Mouse (Mus musculus) lung, adult 2 months (tissue): ENCODE data around the gene Dnttip1. TPM values are rescaled to one million over a fixed set of nuclear protein-coding genes. Genes with fewer than 3 reads are reported as not detected.

ENCODE experiments used
- DNase-seq: peaks from one replicate; pipeline ENCODE4 v3.0.0; 2022
- H3K4me1 ChIP-seq: fragments of 200-500 bp; 2 replicates; pipeline ENCODE4 v1.6.1; 2011; ENCODE audit warnings: low read length; ENCODE audit not compliant: control insufficient read depth, insufficient read depth
- H3K4me3 ChIP-seq: fragments of 200-500 bp; replicated peaks from 2 replicates; pipeline ENCODE3; 2011; ENCODE audit warnings: low read depth, mild to moderate bottlenecking, control low read depth, low read length; ENCODE audit errors: extremely low read depth
- CTCF ChIP-seq: fragments of 200-500 bp; IDR thresholded peaks from 2 replicates; pipeline ENCODE4 v1.5.1; 2011; ENCODE audit warnings: mild to moderate bottlenecking, low read length, control low read depth; ENCODE audit not compliant: insufficient read depth
- POLR2A ChIP-seq: fragments of 200-500 bp; IDR thresholded peaks from 2 replicates; pipeline ENCODE4 v1.6.1; 2011; ENCODE audit warnings: low read depth, mild to moderate bottlenecking, control low read depth, low read length, borderline replicate concordance; ENCODE audit errors: extremely low read depth
- WGBS: fragments of 180-500 bp; shearing (Covaris S2); methylation state at CpG from one replicate; pipeline ENCODE4 v1.1.7; 2018; 5-methylcytosine and 5-hydroxymethylcytosine counted together
- polyA plus RNA-seq: library from polyadenylated mRNA; depleted of rRNA; stranded (reverse); fragments of >200 nt; gene quantifications from 2 replicates; pipeline ENCODE4 v1.2.3, GENCODE M21; 2012

The Dnttip1 gene
- polyA plus RNA-seq, 1 experiment: 25.5 TPM

- WGBS: 81% methylated on average over 30 of the region's 30 CpGs
- Histone ChIP-seq H3K4me3 (no peak overlapping the region), H3K4me1 (peaks cover 6% of the 10 kb centered on the region; the same call in 1 of the 2 replicates)
- no peak for TF ChIP-seq POLR2A
- TF ChIP-seq CTCF: no peak
- no peak for DNase-seq
These were observed 31.6 kb downstream of the Dnttip1 start for GRCm38 (mm10) chr2:164777246-164778014.

GRCm38 (mm10) chr2:164778015-164778287 lies 32.2 kb downstream of the Dnttip1 start:
- peaks cover 6% of the 10 kb centered on the region; the same call in 1 of the 2 replicates for H3K4me1 ChIP-seq
- no peak overlapping the region for H3K4me3 ChIP-seq
- DNase-seq: no peak
- WGBS: 92% methylated on average over 11 of the region's 11 CpGs
- TF ChIP-seq CTCF (no peak), POLR2A (no peak)

- TF ChIP-seq CTCF (no peak), POLR2A (no peak)
- DNase-seq: no peak
- H3K4me3 ChIP-seq: no peak overlapping the region
- 66% methylated on average over 7 of the region's 7 CpGs for WGBS
- H3K4me1 ChIP-seq: 0 out of 2 replicates have a peak, but pooled peaks cover under 1% of the 10 kb centered on the region
These were observed 33.0 kb downstream of the Dnttip1 start for GRCm38 (mm10) chr2:164778809-164779208.

- H3K4me3 ChIP-seq: no peak within 1 kb of the TSS
- TF ChIP-seq CTCF (no peak), POLR2A (no peak)
- no peak for DNase-seq
- no peaks in the 10 kb centered on the region for H3K4me1 ChIP-seq
- WGBS: 76% methylated on average over 8 of the region's 8 CpGs
These were observed 33.8 kb downstream of the Dnttip1 start, which contains the start of gene Tnnc2 for GRCm38 (mm10) chr2:164779481-164780086. TSS of gene Tnnc2 (minus strand) at chr2:164779967.

- 56% methylated on average over 4 of the region's 4 CpGs for WGBS
- DNase-seq: no peak
- H3K4me3 ChIP-seq: no peak overlapping the region
- TF ChIP-seq CTCF (no peak), POLR2A (no peak)
- H3K4me1 ChIP-seq: peaks cover 6% of the 10 kb centered on the region; the same call in 1 of the 2 replicates
These were observed 36.1 kb downstream of the Dnttip1 start for GRCm38 (mm10) chr2:164781876-164782275.

- no peak overlapping the region for H3K4me3 ChIP-seq
- 74% methylated on average over 7 of the region's 7 CpGs for WGBS
- DNase-seq: no peak
- H3K4me1 ChIP-seq: peaks cover 17% of the 10 kb centered on the region
- TF ChIP-seq POLR2A (no peak), CTCF (no peak)
These were observed 38.3 kb downstream of the Dnttip1 start for GRCm38 (mm10) chr2:164783926-164784581.

- H3K4me1 ChIP-seq: peaks cover 17% of the 10 kb centered on the region
- DNase-seq: no peak
- 9% methylated on average over 7 of the region's 7 CpGs for WGBS
- peak overlapping the region; percentile 66 for H3K4me3 ChIP-seq
- TF ChIP-seq POLR2A (no peak), CTCF (no peak)
These were observed 39.2 kb downstream of the Dnttip1 start for GRCm38 (mm10) chr2:164784869-164785420.

- Histone ChIP-seq H3K4me1 (peaks cover 20% of the 10 kb centered on the region), H3K4me3 (peak within 1 kb of the TSS; percentile 66)
- under 1% methylated on average over 85 of the region's 89 CpGs for WGBS
- TF ChIP-seq CTCF (no peak), POLR2A (peak; percentile 85)
- DNase-seq: peak; percentile 88
These were observed 40.0 kb downstream of the Dnttip1 start, which contains the start of gene Snx21 for GRCm38 (mm10) chr2:164785481-164786387. TSS of gene Snx21 (plus strand) at chr2:164785823.
